Mouse (Mus musculus) cerebellum, adult 9-10 months (tissue): ENCODE measurements around the gene Polr2b.

Experiments
- DNase-seq: peaks from one replicate; pipeline ENCODE4 v3.0.0; 2022

The Polr2b gene

GRCm38 (mm10) chr5:77299486-77299885 lies 10.5 kb upstream of the Polr2b start:
- no peak for DNase-seq

DNA sequence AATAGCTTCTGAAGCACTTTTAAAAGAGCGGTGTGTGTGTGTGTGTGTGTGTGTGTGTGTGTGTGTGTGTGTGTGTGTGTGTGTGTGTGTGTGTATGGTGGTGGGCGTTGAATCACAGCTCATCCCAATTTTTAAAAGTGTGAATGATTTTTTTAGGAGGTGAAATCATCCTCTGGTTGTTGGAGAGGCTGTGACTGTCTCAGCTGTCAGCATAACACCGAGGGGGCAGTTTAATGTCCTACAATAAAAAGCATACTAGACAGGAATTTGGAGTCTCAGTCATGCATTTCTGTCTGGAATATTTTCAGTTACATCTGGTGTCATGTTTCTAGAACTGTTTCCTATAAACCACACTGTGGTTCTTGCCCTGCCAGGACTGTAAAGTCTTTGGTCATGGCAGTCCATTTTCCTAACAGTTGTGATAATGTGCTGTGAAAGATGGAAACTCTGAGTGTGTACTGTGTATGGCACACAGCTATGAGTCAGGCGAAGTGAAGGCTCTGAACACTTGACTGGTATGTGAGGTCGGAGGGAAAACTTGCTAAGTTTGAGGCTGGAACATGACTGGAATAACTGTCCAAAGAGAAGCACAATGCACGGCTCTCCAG lies 8.5 kb upstream of the Polr2b start:
- DNase-seq, result no peak

DNA sequence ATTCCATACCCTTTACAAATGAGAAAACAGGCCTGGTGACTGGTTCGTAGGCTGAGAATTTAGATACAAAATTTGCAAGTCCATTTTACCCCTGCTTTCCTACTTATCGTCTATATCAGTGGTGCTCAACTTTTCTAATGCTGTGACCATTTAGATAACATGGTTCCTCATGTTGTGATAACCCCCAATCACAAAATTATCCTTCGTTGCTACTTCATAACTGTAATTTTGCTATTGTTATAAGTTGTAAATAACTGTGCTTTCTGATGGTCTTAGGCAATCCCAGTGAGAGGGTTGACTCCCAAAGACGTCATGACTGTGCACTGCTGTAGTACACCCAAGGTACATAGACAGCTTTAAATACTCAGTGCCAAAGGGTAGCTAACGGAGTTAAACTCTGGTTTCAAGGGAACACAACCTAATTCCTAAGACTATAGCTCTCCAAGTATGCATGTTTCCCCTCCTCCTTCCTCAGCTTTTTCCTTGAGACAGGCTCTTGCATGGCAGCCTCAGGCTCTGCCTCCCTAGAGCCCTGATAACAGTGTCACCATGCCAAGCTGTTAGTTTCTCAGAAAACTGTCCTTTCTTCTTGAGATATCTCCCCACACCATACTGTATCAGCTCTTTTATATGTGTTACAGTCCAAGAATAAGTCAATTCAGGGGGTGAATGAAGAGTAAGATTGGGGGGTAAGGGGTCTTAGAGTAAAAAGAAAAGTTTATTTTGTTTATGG lies 2.0 kb upstream of the Polr2b start:
- DNase-seq, result no peak

- DNase-seq, result peak; percentile 51
Observed at GRCm38 (mm10) chr5:77309051-77309906, 668 bp upstream of the Polr2b start.

DNA sequence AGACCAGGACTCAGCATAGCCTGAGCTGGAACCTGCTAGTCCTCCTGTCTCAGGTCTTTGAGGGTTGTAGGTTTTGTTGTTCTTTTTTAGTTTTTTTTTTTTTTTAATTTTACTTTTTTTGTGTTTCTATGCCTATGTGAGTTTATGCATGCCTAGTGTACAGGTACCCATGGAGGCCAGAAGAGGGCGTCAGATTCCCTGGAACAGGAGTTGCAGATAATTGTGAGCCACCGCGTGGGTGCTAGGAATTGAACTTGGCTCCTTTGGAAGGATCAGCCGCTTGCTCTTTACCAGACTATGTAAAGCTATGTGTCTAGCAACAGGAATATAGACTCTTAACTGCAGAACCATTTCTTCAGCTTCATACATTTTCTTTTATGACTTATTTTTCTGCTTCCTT lies 4.3 kb downstream of the Polr2b start:
- no peak for DNase-seq

DNA sequence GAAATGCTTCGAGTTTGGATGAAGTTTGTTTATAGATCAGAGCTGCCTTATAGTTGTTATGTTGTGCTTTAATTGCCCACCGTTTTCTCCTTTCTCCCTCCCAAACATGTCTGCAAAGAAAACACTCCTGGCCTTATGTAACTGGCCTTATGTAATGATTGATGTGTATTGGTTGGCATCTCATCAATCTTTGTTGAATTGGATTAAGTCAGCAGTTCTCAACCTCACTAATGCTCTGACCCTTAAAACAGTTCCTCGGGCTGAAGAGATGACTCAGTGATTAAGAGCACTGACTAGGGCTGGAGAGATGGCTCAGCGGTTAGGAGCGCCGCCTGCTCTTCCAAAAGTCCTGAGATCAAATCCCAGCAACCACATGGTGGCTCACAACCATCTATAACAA lies 5.0 kb downstream of the Polr2b start:
- no peak for DNase-seq

GRCm38 (mm10) chr5:77324936-77325335 lies 15.0 kb downstream of the Polr2b start:
- no peak for DNase-seq

GRCm38 (mm10) chr5:77330154-77330553 lies 20.2 kb downstream of the Polr2b start:
- DNase-seq, result no peak

DNA sequence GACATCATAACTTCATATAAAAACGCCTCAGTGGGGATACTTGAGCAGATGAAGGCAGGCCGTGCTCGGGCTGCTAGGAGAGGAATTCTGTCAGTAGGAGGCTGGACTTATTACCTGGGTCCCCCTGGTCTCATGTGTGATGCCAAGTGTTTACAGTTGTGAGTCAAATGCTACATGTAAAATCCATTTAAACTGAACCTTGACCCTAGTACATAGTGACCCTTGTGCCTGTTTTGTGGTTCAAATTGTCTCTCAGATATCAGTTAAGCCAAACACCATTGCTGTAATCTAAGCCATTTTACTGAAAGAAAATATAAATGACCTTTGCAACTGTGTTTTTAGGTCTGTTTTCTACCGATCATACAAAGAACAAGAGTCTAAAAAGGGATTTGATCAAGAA lies 30.1 kb downstream of the Polr2b start:
- no peak for DNase-seq

DNA sequence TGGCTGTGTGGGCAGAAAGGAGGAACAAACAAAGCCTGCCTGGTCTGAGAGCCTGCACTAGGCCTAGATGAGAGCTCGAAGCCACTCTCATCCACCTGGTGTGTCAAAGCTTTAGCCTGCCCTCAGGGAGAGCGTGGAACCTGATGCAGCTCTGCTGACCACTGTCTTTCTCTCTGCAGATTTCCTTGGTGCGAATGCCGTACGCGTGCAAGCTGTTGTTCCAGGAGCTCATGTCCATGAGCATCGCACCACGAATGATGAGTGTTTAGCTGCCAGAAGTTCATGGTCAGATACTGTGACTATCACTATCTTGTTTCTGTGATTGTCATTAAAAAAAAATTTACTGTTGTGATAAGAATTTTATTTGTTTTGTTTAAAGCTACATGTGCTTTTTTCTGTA lies 39.0 kb downstream of the Polr2b start:
- no peak for DNase-seq

GRCm38 (mm10) chr5:77349971-77350658 lies 40.2 kb downstream of the Polr2b start:
- DNase-seq, result no peak

GRCm38 (mm10) chr5:77351691-77352090 lies 41.7 kb downstream of the Polr2b start:
- DNase-seq, result no peak

GRCm38 (mm10) chr5:77354361-77354787 lies 44.4 kb downstream of the Polr2b start:
- peak; percentile 81 for DNase-seq

DNA sequence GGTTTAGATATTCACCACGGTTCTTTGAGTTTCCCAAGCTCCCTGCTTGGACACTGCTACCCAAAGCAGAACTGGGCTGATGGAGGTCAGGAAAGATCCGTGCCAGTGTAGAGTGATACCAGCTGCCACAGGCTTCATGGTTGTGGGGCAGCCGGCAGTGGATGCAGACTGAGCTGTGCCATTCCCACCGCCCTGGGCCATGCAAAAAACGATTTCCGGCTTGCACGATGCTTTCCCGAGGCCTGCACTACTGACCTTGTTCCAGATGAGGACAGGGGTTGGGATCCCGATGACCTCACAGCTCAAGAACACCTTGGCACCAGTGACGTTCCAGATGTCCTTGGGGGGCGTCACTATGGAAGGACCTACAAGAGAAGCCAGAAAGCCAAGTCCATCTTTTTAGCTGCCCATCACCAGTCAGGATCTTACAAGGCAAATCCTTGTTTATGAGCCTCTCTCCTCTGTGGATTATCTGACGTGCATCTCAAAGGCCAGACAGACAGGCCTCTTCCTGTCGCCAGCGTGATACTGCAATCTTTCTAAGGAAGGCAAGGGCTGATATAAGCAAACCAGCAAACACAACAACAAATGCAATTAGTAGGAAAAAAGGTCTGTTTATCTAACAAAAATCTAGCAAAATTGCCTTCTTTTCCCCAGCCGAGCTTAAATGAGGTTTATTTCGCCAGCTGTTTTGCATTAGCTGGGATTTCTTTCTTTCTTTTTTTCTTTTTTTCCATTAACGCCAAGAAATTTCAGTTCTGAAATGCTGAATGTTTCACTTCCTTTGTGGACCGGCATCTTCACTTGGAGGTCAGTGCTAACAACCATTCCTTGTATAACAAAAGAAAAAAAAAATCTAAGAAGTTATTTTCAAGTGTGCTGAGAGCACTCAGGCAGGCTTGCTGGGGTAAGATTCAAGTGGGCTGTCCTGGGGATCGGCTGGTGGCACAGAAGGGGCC lies 45.6 kb downstream of the Polr2b start:
- DNase-seq, result no peak

DNA sequence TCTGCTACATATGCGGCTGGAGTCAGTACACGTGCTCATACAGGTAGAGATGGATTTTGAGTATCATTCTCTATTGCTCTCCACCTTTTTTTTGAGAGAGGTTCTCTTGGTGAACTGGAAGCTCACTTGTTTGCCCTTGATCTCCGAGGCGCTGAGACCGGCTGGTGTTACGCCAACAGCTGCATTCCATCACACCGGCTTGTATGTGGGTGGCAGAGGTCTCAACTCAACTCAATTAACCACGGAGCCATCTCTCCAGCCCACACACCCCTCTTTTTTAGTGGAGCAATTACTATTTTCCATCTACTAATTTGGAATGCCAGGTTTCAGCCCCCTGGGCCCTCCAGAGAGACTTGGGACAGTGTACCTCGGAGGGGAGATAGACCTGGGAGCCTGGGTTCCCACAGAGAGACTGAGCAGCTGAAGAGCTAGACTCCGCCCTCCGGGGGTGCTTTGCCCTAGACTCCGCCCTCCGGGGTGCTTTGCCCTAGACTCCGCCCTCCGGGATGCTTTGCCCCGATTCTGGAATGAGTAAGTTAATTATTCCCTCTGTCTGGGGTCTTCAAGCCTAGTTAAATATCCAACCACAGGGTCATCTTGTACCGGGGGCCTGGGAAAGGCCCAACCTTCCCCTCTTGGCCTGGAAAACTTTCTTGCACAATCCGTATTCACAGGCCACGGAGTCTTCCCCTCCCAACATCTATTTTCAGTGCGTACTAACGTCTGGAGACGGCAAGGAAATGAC lies 47.6 kb downstream of the Polr2b start:
- DNase-seq, result no peak

DNA sequence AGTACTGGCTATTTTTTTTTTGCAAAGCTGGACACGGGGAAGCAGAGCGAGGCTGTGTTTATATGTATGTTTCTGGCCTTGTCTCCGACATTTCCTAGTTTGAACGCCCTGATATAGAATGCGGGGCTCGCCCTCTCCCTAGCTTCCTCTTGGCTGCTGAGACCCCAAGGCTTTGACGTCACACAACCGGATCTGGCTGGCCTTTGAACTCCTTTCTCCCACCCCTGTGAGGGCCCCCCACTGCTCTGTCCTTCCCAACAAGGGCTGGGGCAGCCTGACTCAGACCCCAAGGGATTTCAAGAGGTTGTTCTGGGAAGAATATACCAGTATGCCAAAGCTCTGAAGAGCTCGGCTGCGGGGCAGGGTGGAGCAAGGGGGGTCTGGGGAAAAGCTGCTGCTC lies 48.4 kb downstream of the Polr2b start:
- DNase-seq, result no peak

DNA sequence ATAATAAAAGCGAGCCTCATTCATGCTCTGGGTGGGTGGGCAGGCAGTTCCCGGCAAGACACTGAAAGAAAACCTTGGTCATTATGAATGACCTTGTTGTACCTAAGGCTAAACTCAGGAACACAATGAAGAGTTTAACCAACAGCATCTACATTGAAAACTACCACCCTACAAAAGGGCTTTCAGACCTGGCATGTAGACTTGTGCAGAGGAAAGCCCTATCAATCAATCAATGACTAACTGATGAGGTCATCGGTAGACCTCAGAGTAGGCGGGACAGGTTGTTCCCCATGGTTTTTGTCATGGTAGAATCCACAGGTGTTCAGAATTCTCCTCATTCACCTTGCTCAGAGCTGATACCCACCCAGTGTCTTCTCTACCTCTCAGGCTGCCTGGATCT lies 50.0 kb downstream of the Polr2b start:
- no peak for DNase-seq

GRCm38 (mm10) chr5:77361006-77361405 lies 51.1 kb downstream of the Polr2b start:
- no peak for DNase-seq

DNA sequence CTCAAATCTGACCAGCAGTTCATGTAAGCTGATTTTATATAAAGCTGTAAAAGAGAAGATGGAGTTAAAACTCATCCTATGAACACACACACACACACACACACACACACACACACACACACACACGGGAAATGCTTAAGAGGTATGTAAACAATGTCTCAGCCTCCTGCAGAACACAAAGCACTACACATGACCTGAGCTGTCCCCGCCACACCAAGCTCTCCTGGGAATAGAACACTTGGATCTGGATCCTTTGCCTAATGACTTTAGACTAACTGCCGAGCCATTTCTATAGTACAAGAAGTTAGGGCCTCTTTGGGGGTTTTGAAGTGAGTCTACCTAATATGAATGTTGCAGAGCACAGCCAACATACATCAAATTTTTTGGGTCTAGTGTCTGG lies 52.2 kb downstream of the Polr2b start:
- DNase-seq, result no peak

DNA sequence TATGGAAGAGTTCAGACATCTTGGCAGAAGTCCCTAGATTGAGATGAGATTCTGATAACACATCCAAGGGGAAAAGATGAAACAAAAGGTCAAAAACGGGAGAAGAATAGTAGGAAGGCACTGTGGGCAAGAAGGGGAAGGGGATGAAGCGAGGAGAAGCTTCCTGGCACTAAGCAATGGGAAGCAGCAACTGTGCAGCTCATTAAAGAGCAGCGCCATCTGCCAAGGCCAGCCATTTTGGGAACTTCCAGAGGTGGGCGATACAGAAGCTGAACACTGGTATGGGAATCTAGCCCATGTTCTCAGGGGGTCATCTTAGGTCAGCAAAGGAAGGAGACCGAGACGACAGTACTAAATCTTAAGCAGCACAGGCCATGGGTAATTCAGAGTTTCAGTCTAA lies 53.7 kb downstream of the Polr2b start:
- DNase-seq, result no peak

- DNase-seq, result no peak
Observed at GRCm38 (mm10) chr5:77364443-77365038, 54.6 kb downstream of the Polr2b start.
